Mouse (Mus musculus) embryonic facial prominence, embryonic 12.5 days (tissue): ENCODE data around the gene Ugt1a9. TPM values are rescaled to one million over a fixed set of nuclear protein-coding genes. Genes with fewer than 3 reads are reported as not detected.
"Not testable (repeated sequence)": the region's sequence is repeated elsewhere in the genome, so short reads cannot be mapped to it uniquely, and the experiment has no call there.

Experiments
- ATAC-seq: fragments of 200-750 bp; cut with Nextera tagmentation; 2 replicates; pipeline ENCODE4 v1.8.0; 2017; ENCODE audit not compliant: insufficient number of reproducible peaks, insufficient read depth, low FRiP score, low TSS enrichment
- H3K27ac ChIP-seq: fragments of 300-500 bp; sonication (generic); 2 replicates; pipeline ENCODE4 v1.5.1; 2016; ENCODE audit warnings: mild to moderate bottlenecking
- H3K27me3 ChIP-seq: fragments of 300-500 bp; sonication (generic); 2 replicates; pipeline ENCODE4 v1.6.1; 2016; ENCODE audit warnings: mild to moderate bottlenecking, moderate library complexity
- H3K36me3 ChIP-seq: fragments of 300-500 bp; sonication (generic); 2 replicates; pipeline ENCODE4 v1.6.1; 2016; ENCODE audit warnings: mild to moderate bottlenecking
- H3K4me1 ChIP-seq: fragments of 300-500 bp; sonication (generic); 2 replicates; pipeline ENCODE4 v1.6.1; 2016
- H3K4me2 ChIP-seq: fragments of 300-500 bp; sonication (generic); replicated peaks from 2 replicates; pipeline ENCODE4 v1.6.1; 2016; ENCODE audit warnings: mild to moderate bottlenecking, moderate library complexity
- H3K4me3 ChIP-seq: fragments of 300-500 bp; sonication (generic); 2 replicates; pipeline ENCODE4 v1.5.1; 2016; ENCODE audit warnings: mild to moderate bottlenecking
- H3K9ac ChIP-seq: fragments of 300-500 bp; sonication (generic); 2 replicates; pipeline ENCODE4 v1.6.1; 2016; ENCODE audit warnings: mild to moderate bottlenecking, moderate library complexity
- H3K9me3 ChIP-seq: fragments of 300-500 bp; sonication (generic); 2 replicates; pipeline ENCODE4 v1.6.1; 2016; ENCODE audit warnings: mild to moderate bottlenecking, moderate library complexity
- WGBS: fragments of 180-500 bp; shearing (Covaris S2); methylation state at CpG from one replicate; pipeline ENCODE4 v1.1.7; 2016; 5-methylcytosine and 5-hydroxymethylcytosine counted together
- polyA plus RNA-seq: library from polyadenylated mRNA; unstranded; fragments of >200 nt; fragmentation: Nextera tagmentation; extraction: Ambion mirVana; gene quantifications from 2 replicates; pipeline ENCODE4 v1.2.1, GENCODE M21; 2016

Ugt1a9 gene
- polyA plus RNA-seq: not detected in 2 replicates

DNA sequence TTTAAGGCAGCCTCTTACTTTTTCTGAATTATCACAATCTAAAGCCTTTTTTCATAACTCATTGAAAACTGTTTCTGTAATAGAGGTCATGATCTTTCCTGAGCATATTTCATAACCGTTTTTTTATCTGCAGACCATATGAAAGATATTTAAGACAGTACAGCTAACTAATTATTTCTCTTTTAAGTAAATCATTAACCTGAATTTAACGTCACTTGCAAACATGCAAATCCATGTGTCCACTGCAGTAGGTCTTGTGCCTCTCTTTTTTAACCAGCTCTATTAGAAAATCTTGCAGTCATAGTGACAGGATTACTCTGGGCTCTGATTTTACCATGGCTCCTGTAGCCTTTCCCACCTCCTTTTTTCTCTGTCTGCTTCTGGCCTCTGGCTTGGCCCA is at the start of gene Ugt1a9:
TSS of gene Ugt1a9 (plus strand) at position 306 of the 400 bp plus-strand sequence.
- H3K36me3 ChIP-seq: no peaks in the 10 kb centered on the region
- no peaks in the 10 kb centered on the region for H3K9me3 ChIP-seq
- H3K27me3 ChIP-seq: no peaks in the 10 kb centered on the region
- WGBS: 68% methylated on average over 2 of the region's 2 CpGs
- H3K27ac ChIP-seq: no peak within 1 kb of the TSS
- no peaks in the 10 kb centered on the region for H3K4me1 ChIP-seq
- H3K4me3 ChIP-seq: no peak within 1 kb of the TSS
- H3K9ac ChIP-seq: no peak within 1 kb of the TSS
- ATAC-seq: no peak
- no peak within 1 kb of the TSS for H3K4me2 ChIP-seq

DNA sequence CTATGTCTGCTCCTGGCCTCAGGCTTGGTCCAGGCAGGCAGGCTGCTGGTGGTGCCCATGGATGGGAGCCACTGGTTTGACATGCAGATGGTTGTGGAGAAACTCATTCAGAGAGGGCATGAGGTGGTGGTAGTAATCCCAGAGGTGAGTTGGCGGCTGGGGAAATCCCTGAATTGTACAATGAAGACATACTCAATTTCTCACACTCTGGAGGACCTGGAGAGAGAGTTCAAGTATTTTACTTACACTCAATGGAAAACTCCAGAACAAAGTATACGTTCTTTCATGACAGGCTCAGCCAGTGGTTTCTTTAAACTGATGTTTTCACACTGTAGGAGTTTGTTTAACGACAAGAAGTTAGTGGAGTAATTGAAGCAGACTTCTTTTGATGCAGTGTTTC is 45.4 kb upstream of the Ugt1a9 start:
- 81% methylated on average over 3 of the region's 3 CpGs for WGBS
- not testable (repeated sequence) for H3K4me3 ChIP-seq

GRCm38 (mm10) chr1:88043044-88043443 is 27.6 kb upstream of the Ugt1a9 start:
- 84% methylated on average over 2 of the region's 2 CpGs for WGBS

More for the DNA sequence above, 45.4 kb upstream of the Ugt1a9 start:
- H3K9ac ChIP-seq, H3K27me3 ChIP-seq, ATAC-seq, H3K9me3 ChIP-seq, H3K4me1 ChIP-seq, H3K4me2 ChIP-seq, H3K36me3 ChIP-seq, H3K27ac ChIP-seq: not testable (repeated sequence)

DNA sequence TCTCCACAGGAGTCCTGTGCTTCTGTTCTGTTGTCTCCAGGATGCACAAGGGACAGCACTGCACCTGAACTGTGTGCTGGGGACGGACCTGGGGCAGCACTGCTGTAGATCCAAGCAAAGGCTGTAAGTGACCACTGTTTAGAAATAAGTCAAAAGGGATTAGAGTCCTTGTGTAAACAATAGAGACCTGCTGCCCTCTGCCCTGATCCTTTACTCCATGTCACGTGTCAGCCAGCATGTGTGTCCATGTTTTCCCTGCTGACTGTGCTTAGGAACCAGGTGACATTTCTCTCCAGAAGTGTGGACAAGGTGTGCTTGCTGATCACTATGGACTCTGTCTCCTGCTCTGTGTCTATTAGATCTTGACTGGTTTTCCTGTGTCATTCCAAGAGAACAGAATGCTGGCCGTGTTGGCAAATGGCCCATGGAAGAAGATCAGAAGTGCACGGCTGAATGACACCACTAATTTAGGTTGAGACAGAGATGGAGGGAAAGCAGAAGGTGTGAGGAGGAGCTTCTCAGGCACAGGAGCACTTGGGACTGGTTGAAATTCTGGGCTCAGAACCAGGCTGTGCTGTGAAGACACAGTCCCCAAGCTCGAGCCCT is 25.7 kb upstream of the Ugt1a9 start:
- H3K27me3 ChIP-seq, H3K4me1 ChIP-seq, ATAC-seq, H3K27ac ChIP-seq, H3K36me3 ChIP-seq, H3K4me2 ChIP-seq, H3K9me3 ChIP-seq, H3K4me3 ChIP-seq, H3K9ac ChIP-seq: not testable (repeated sequence)
- WGBS: 76% methylated on average over 4 of the region's 5 CpGs

More at GRCm38 (mm10) chr1:88043044-88043443, 27.6 kb upstream of the Ugt1a9 start:
- not testable (repeated sequence) for H3K27me3 ChIP-seq, H3K9ac ChIP-seq, H3K4me3 ChIP-seq, H3K4me1 ChIP-seq, ATAC-seq, H3K4me2 ChIP-seq, H3K9me3 ChIP-seq, H3K27ac ChIP-seq, H3K36me3 ChIP-seq

GRCm38 (mm10) chr1:88047408-88047807 is 23.2 kb upstream of the Ugt1a9 start:
- H3K4me1 ChIP-seq, H3K27me3 ChIP-seq, H3K4me3 ChIP-seq, H3K9ac ChIP-seq, H3K9me3 ChIP-seq, ATAC-seq, H3K27ac ChIP-seq, H3K36me3 ChIP-seq, H3K4me2 ChIP-seq: not testable (repeated sequence)
- 80% methylated on average over 2 of the region's 2 CpGs for WGBS

- no peaks in the 10 kb centered on the region for H3K36me3 ChIP-seq
- no peak within 1 kb of the TSS for H3K4me2 ChIP-seq
- 62% methylated on average over 1 of the region's 1 CpGs for WGBS
- no peaks in the 10 kb centered on the region for H3K4me1 ChIP-seq
- no peak within 1 kb of the TSS for H3K27ac ChIP-seq
- no peak within 1 kb of the TSS for H3K4me3 ChIP-seq
- no peaks in the 10 kb centered on the region for H3K27me3 ChIP-seq
- H3K9ac ChIP-seq: no peak within 1 kb of the TSS
- no peaks in the 10 kb centered on the region for H3K9me3 ChIP-seq
- no peak for ATAC-seq
These were observed 15.5 kb upstream of the Ugt1a9 start, which contains the start of gene Ugt1a10 for GRCm38 (mm10) chr1:88055088-88055487. Ugt1a10 (plus strand) TSS chr1:88055388.

GRCm38 (mm10) chr1:88066472-88067102 is 4.0 kb upstream of the Ugt1a9 start:
- WGBS: 63% methylated on average over 1 of the region's 2 CpGs

GRCm38 (mm10) chr1:88070902-88071301 is 302 bp downstream of the Ugt1a9 start:
- Histone ChIP-seq H3K9ac (no peak overlapping the region), H3K4me1 (no peaks in the 10 kb centered on the region), H3K9me3 (no peaks in the 10 kb centered on the region), H3K27ac (no peak overlapping the region), H3K27me3 (no peaks in the 10 kb centered on the region), H3K36me3 (no peaks in the 10 kb centered on the region), H3K4me3 (no peak overlapping the region), H3K4me2 (no peak overlapping the region)
- no peak for ATAC-seq
- WGBS: 89% methylated on average over 4 of the region's 4 CpGs

More at GRCm38 (mm10) chr1:88066472-88067102, 4.0 kb upstream of the Ugt1a9 start:
- not testable (repeated sequence) for ATAC-seq, H3K27me3 ChIP-seq, H3K4me2 ChIP-seq, H3K4me3 ChIP-seq, H3K27ac ChIP-seq, H3K9me3 ChIP-seq, H3K9ac ChIP-seq, H3K4me1 ChIP-seq, H3K36me3 ChIP-seq

DNA sequence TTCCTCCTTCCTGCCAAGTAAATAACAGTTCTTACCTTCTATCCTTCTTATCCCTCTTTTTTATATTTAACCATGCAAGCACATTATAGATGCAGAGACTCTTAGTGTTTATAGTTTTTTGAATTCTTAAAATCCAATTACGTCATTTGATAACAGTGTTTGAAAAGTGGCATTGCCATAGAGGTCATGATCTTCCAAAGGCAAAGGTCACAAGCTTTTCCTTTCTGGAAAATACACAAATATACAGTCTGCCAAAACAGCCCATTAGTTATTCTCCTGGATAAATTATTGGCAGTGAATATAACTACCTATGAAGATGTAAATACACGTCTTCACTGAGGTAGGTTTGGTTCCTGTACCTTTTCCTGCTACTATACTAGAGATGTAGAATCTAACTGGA is 3.9 kb downstream of the Ugt1a9 start:
- WGBS: 85% methylated on average over 2 of the region's 2 CpGs
- no peak overlapping the region for H3K4me2 ChIP-seq

GRCm38 (mm10) chr1:88077128-88077527 is 6.5 kb downstream of the Ugt1a9 start:
- Histone ChIP-seq H3K27ac (no peak overlapping the region), H3K4me1 (no peaks in the 10 kb centered on the region), H3K9ac (no peak overlapping the region), H3K27me3 (no peaks in the 10 kb centered on the region), H3K36me3 (no peaks in the 10 kb centered on the region), H3K9me3 (no peaks in the 10 kb centered on the region), H3K4me3 (no peak overlapping the region), H3K4me2 (no peak overlapping the region)
- WGBS: 89% methylated on average over 1 of the region's 1 CpGs
- ATAC-seq: no peak

More for the DNA sequence above, 3.9 kb downstream of the Ugt1a9 start:
- no peaks in the 10 kb centered on the region for H3K36me3 ChIP-seq
- no peak overlapping the region for H3K27ac ChIP-seq
- H3K9me3 ChIP-seq: no peaks in the 10 kb centered on the region
- H3K4me1 ChIP-seq: no peaks in the 10 kb centered on the region
- no peak overlapping the region for H3K4me3 ChIP-seq
- H3K27me3 ChIP-seq: no peaks in the 10 kb centered on the region
- no peak overlapping the region for H3K9ac ChIP-seq
- ATAC-seq: no peak

DNA sequence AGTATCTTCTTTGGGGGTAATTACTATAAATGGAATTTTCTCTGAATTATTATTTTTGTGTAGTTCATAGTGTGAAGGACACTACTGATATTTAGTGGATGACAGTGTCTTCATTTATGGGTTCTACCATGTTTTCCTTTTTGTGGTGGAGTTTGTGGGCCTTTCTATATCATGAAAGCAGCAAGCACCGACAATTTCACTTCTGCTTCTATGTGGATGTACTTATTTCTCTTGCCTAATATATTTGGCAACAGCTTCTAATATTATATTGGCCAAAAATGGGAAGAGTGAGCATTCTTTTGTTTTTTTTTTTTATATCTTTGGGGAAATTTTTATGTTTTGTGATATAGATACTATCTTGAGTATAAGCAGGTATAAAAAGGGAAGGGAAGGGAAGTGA is 11.1 kb downstream of the Ugt1a9 start:
- Histone ChIP-seq H3K4me3 (no peak overlapping the region), H3K27ac (no peak overlapping the region), H3K4me1 (no peaks in the 10 kb centered on the region), H3K27me3 (no peaks in the 10 kb centered on the region), H3K9me3 (no peaks in the 10 kb centered on the region), H3K9ac (no peak overlapping the region), H3K36me3 (no peaks in the 10 kb centered on the region), H3K4me2 (no peak overlapping the region)
- 86% methylated on average over 1 of the region's 1 CpGs for WGBS
- no peak for ATAC-seq

- no peak overlapping the region for H3K9ac ChIP-seq
- no peaks in the 10 kb centered on the region for H3K27me3 ChIP-seq
- no peak overlapping the region for H3K4me2 ChIP-seq
- no peaks in the 10 kb centered on the region for H3K4me1 ChIP-seq
- no peak overlapping the region for H3K4me3 ChIP-seq
- no peak for ATAC-seq
- WGBS: 68% methylated on average over 1 of the region's 1 CpGs
- no peak overlapping the region for H3K27ac ChIP-seq
- no peaks in the 10 kb centered on the region for H3K9me3 ChIP-seq
- no peaks in the 10 kb centered on the region for H3K36me3 ChIP-seq
These were observed 15.5 kb downstream of the Ugt1a9 start for GRCm38 (mm10) chr1:88086125-88086524.
